Mouse (Mus musculus) kidney, embryonic 15.5 days (tissue): Measurements from ENCODE around the gene Avil. TPM values are rescaled to one million over a fixed set of nuclear protein-coding genes. Genes with fewer than 3 reads are reported as not detected.
A peak's percentile ranks its signal among the peaks of the same experiment; 100 is the strongest.

Source experiments
- ATAC-seq: fragments of 200-750 bp; cut with Nextera tagmentation; replicated peaks from 2 replicates; pipeline ENCODE4 v1.8.0; 2017; ENCODE audit warnings: moderate TSS enrichment; ENCODE audit not compliant: low FRiP score
- H3K27ac ChIP-seq: fragments of 300-500 bp; sonication (generic); 2 replicates; pipeline ENCODE4 v1.5.1; 2015; ENCODE audit warnings: mild to moderate bottlenecking, inconsistent platforms
- H3K27me3 ChIP-seq: fragments of 300-500 bp; sonication (generic); 2 replicates; pipeline ENCODE4 v1.6.1; 2015; ENCODE audit warnings: inconsistent platforms
- H3K36me3 ChIP-seq: fragments of 300-500 bp; sonication (generic); 2 replicates; pipeline ENCODE4 v1.6.1; 2015; ENCODE audit warnings: inconsistent platforms
- H3K4me1 ChIP-seq: fragments of 300-500 bp; sonication (generic); 2 replicates; pipeline ENCODE4 v1.6.1; 2015; ENCODE audit warnings: inconsistent platforms
- H3K4me2 ChIP-seq: fragments of 300-500 bp; sonication (generic); 2 replicates; pipeline ENCODE4 v1.6.1; 2015; ENCODE audit warnings: moderate library complexity, mild to moderate bottlenecking, inconsistent platforms
- H3K4me3 ChIP-seq: fragments of 300-500 bp; sonication (generic); replicated peaks from 2 replicates; pipeline ENCODE4 v1.5.1; 2015; ENCODE audit warnings: mild to moderate bottlenecking, inconsistent platforms
- H3K9ac ChIP-seq: fragments of 300-500 bp; sonication (generic); 2 replicates; pipeline ENCODE4 v1.6.1; 2015; ENCODE audit warnings: mild to moderate bottlenecking, inconsistent platforms
- H3K9me3 ChIP-seq: fragments of 300-500 bp; sonication (generic); replicated peaks from 2 replicates; pipeline ENCODE4 v1.6.1; 2016; ENCODE audit warnings: inconsistent platforms
- WGBS: fragments of 180-500 bp; shearing (Covaris S2); methylation state at CpG from one replicate; pipeline ENCODE4 v1.1.7; 2015; ENCODE audit warnings: mixed read lengths; 5-methylcytosine and 5-hydroxymethylcytosine counted together
- polyA plus RNA-seq: library from polyadenylated mRNA; unstranded; fragments of >200 nt; fragmentation: Nextera tagmentation; extraction: Ambion mirVana; gene quantifications from 2 replicates; pipeline ENCODE4 v1.2.1, GENCODE M21; 2015

Gene Avil
- polyA plus RNA-seq = 0.10 and 0.36 TPM in 2 replicates

GRCm38 (mm10) chr10:127000529-127000928 is at the start of gene Avil:
Avil (plus strand) TSS chr10:127000709.
- Histone ChIP-seq H3K4me1 (peaks cover 4% of the 10 kb centered on the region; the same call in 1 of the 2 replicates), H3K27me3 (no peaks in the 10 kb centered on the region), H3K36me3 (peaks cover 45% of the 10 kb centered on the region), H3K27ac (no peak within 1 kb of the TSS), H3K4me2 (no peak within 1 kb of the TSS), H3K4me3 (no peak within 1 kb of the TSS), H3K9me3 (no peaks in the 10 kb centered on the region), H3K9ac (no peak within 1 kb of the TSS)
- 89% methylated on average over 5 of the region's 5 CpGs for WGBS
- 0 out of 2 replicates have a peak, but pooled peaks have one; percentile 34 for ATAC-seq

- Histone ChIP-seq H3K4me3 (no peak overlapping the region), H3K27me3 (no peaks in the 10 kb centered on the region), H3K4me2 (no peak overlapping the region), H3K27ac (no peak overlapping the region), H3K4me1 (peaks cover 28% of the 10 kb centered on the region), H3K9ac (no peak overlapping the region), H3K36me3 (no peaks in the 10 kb centered on the region), H3K9me3 (no peaks in the 10 kb centered on the region)
- WGBS = 88% methylated on average over 1 of the region's 1 CpGs
- no peak for ATAC-seq
These were observed 48.1 kb upstream of the Avil start for GRCm38 (mm10) chr10:126952375-126952774.

- Histone ChIP-seq H3K36me3 (no peaks in the 10 kb centered on the region), H3K4me1 (peaks cover 34% of the 10 kb centered on the region), H3K4me2 (no peak overlapping the region), H3K27me3 (no peaks in the 10 kb centered on the region), H3K9ac (no peak overlapping the region), H3K4me3 (no peak overlapping the region), H3K27ac (peak overlapping the region; percentile 66; the same call in 1 of the 2 replicates), H3K9me3 (no peaks in the 10 kb centered on the region)
- ATAC-seq = no peak
- 88% methylated on average over 3 of the region's 3 CpGs for WGBS
These were observed 47.5 kb upstream of the Avil start for GRCm38 (mm10) chr10:126953029-126953471.

- H3K4me3 ChIP-seq = no peak overlapping the region
- peak overlapping the region; percentile 69 for H3K27ac ChIP-seq
- H3K9ac ChIP-seq = no peak overlapping the region
- no peaks in the 10 kb centered on the region for H3K27me3 ChIP-seq
- H3K9me3 ChIP-seq = no peaks in the 10 kb centered on the region
- peak overlapping the region; percentile 42 for H3K4me2 ChIP-seq
- ATAC-seq = no peak
- H3K4me1 ChIP-seq = peaks cover 30% of the 10 kb centered on the region
- no peaks in the 10 kb centered on the region for H3K36me3 ChIP-seq
- WGBS = 18% methylated on average over 15 of the region's 15 CpGs
These were observed 43.7 kb upstream of the Avil start for GRCm38 (mm10) chr10:126956692-126957358.

GRCm38 (mm10) chr10:126957359-126958107 is 43.0 kb upstream of the Avil start:
- no peaks in the 10 kb centered on the region for H3K36me3 ChIP-seq
- ATAC-seq = peak; percentile 59; the same call in 1 of the 2 replicates
- peak overlapping the region; percentile 42 for H3K4me2 ChIP-seq
- peaks cover 37% of the 10 kb centered on the region for H3K4me1 ChIP-seq
- no peaks in the 10 kb centered on the region for H3K9me3 ChIP-seq
- H3K4me3 ChIP-seq = no peak overlapping the region
- no peaks in the 10 kb centered on the region for H3K27me3 ChIP-seq
- no peak overlapping the region; the same call in 1 of the 2 replicates for H3K9ac ChIP-seq
- 4% methylated on average over 25 of the region's 25 CpGs for WGBS
- peak overlapping the region; percentile 69 for H3K27ac ChIP-seq

GRCm38 (mm10) chr10:126960496-126960895 is 40.0 kb upstream of the Avil start:
- peaks cover 51% of the 10 kb centered on the region for H3K4me1 ChIP-seq
- H3K4me2 ChIP-seq = no peak overlapping the region
- no peak overlapping the region for H3K9ac ChIP-seq
- no peaks in the 10 kb centered on the region for H3K27me3 ChIP-seq
- no peaks in the 10 kb centered on the region for H3K36me3 ChIP-seq
- no peak overlapping the region for H3K4me3 ChIP-seq
- ATAC-seq = no peak
- 80% methylated on average over 8 of the region's 8 CpGs for WGBS
- no peak overlapping the region for H3K27ac ChIP-seq
- H3K9me3 ChIP-seq = no peaks in the 10 kb centered on the region

GRCm38 (mm10) chr10:126961757-126962156 is 38.8 kb upstream of the Avil start:
- H3K9me3 ChIP-seq = no peaks in the 10 kb centered on the region
- 60% methylated on average over 10 of the region's 10 CpGs for WGBS
- H3K9ac ChIP-seq = no peak overlapping the region
- H3K27me3 ChIP-seq = no peaks in the 10 kb centered on the region
- no peaks in the 10 kb centered on the region for H3K36me3 ChIP-seq
- ATAC-seq = peak; percentile 2; the same call in 1 of the 2 replicates
- H3K4me3 ChIP-seq = no peak overlapping the region
- peak overlapping the region; percentile 94 for H3K27ac ChIP-seq
- H3K4me2 ChIP-seq = peak overlapping the region; percentile 26
- peaks cover 50% of the 10 kb centered on the region for H3K4me1 ChIP-seq

- Histone ChIP-seq H3K9ac (no peak overlapping the region), H3K27ac (peak overlapping the region; percentile 94), H3K4me1 (peaks cover 43% of the 10 kb centered on the region), H3K36me3 (no peaks in the 10 kb centered on the region), H3K4me2 (peak overlapping the region; percentile 26), H3K27me3 (no peaks in the 10 kb centered on the region), H3K9me3 (no peaks in the 10 kb centered on the region), H3K4me3 (peak overlapping the region; percentile 6)
- ATAC-seq = peak; percentile 83
- 20% methylated on average over 15 of the region's 15 CpGs for WGBS
These were observed 38.1 kb upstream of the Avil start for GRCm38 (mm10) chr10:126962271-126962965.

- H3K4me2 ChIP-seq = no peak overlapping the region
- no peak overlapping the region for H3K9ac ChIP-seq
- no peak for ATAC-seq
These were observed 37.6 kb upstream of the Avil start for GRCm38 (mm10) chr10:126962966-126963330.

GRCm38 (mm10) chr10:126963821-126964220 is 36.7 kb upstream of the Avil start:
- peak overlapping the region; percentile 94 for H3K27ac ChIP-seq
- WGBS = 90% methylated on average over 8 of the region's 8 CpGs

More at GRCm38 (mm10) chr10:126962966-126963330, 37.6 kb upstream of the Avil start:
- peaks cover 38% of the 10 kb centered on the region for H3K4me1 ChIP-seq
- H3K36me3 ChIP-seq = no peaks in the 10 kb centered on the region
- H3K27me3 ChIP-seq = no peaks in the 10 kb centered on the region
- H3K4me3 ChIP-seq = no peak overlapping the region
- WGBS = 11% methylated on average over 6 of the region's 6 CpGs
- peak overlapping the region; percentile 94 for H3K27ac ChIP-seq
- H3K9me3 ChIP-seq = no peaks in the 10 kb centered on the region

GRCm38 (mm10) chr10:126971363-126972050 is 29.0 kb upstream of the Avil start:
- 9% methylated on average over 12 of the region's 12 CpGs for WGBS
- Histone ChIP-seq H3K9me3 (no peaks in the 10 kb centered on the region), H3K4me2 (peak overlapping the region; percentile 49), H3K4me3 (no peak overlapping the region), H3K4me1 (peaks cover 44% of the 10 kb centered on the region), H3K9ac (0 out of 2 replicates have a peak overlapping the region, but pooled peaks have one; percentile 23), H3K27ac (peak overlapping the region; percentile 93), H3K36me3 (no peaks in the 10 kb centered on the region), H3K27me3 (no peaks in the 10 kb centered on the region)
- ATAC-seq = peak; percentile 42; the same call in 1 of the 2 replicates

More at GRCm38 (mm10) chr10:126963821-126964220, 36.7 kb upstream of the Avil start:
- no peaks in the 10 kb centered on the region for H3K36me3 ChIP-seq
- H3K9ac ChIP-seq = no peak overlapping the region
- ATAC-seq = no peak
- H3K27me3 ChIP-seq = no peaks in the 10 kb centered on the region
- H3K4me3 ChIP-seq = no peak overlapping the region
- H3K4me1 ChIP-seq = peaks cover 41% of the 10 kb centered on the region
- H3K9me3 ChIP-seq = no peaks in the 10 kb centered on the region
- H3K4me2 ChIP-seq = no peak overlapping the region
